Mouse (Mus musculus) embryo, embryonic 10.5 days (tissue): Measurements from ENCODE around the gene Rnaseh2a.

Experiments used
- DNase-seq: peaks from one replicate; pipeline ENCODE4 v3.0.0-alpha.2; 2015; ENCODE audit warnings: low spot score

Gene Rnaseh2a

DNA sequence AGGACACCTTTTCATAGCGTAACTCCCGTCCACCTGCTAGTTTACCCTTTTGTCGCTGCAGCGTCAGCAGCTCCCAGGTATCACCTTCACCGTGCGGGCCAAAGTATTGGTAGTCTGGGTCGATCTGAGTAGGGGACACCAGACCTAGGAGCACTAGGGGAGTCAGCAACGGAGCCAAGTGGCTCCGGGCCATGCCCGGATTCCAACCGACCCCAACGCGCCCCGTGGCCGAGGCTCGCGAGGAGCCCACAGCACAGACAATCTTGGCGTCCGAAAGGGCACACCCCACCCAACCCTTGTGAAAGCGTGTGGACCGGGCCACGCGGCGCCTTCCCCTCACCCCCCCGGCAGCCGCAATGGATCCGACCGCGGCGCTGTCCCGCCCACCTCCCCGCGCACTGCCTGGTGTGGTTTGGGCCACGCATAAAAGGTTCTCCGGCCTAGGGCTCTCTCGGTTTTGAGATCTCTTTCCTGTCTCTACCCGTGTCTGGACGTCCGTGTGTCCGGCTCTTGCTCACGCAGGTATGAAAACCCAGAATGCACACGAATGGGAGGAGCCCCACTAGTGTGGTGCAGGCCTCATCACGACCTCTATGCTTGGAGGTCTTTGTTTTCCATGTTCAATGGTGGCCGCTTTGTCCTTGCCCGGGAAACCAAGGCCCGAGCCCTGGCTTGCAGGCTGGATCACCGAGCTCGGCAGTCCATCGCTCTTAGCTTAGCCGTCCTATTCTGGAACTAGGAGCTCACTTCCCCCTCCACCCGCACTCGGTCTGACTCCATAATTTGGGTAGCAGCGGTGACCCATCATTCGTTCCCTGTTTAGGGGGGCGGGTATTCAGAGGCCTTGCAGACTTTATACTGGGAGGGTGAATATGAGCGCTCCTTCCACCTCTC, at the start of gene Rnaseh2a, which contains the start of the genes Gm49661 and Prdx2:
TSS of gene Rnaseh2a (minus strand) at position 527 of the 894 bp plus-strand sequence.
TSS of gene Gm49661 (minus strand) at position 193 of the 894 bp plus-strand sequence.
TSS of gene Prdx2 (plus strand) at position 347 of the 894 bp plus-strand sequence.
- DNase-seq, result peak; percentile 85

DNA sequence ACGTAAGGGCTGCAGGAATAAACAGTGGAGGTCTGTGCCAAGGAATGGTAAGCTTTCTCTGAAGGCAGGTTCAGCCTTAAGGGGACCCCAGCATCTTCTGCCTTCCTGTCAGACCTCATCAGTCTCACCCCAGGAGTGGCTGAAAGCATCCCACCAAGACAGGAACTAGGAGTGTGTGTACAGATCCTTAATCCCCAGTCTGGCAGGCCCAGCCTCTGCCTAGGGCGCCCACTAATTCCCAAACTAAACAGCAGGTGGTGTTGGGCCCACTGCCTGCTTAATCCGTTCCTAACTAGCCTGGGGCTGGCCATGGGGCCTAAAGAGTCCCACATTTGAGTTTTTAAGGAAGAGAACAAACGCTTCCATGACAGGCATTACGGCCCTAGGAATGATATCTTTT, 47.6 kb upstream of the Rnaseh2a start:
- no peak for DNase-seq

DNA sequence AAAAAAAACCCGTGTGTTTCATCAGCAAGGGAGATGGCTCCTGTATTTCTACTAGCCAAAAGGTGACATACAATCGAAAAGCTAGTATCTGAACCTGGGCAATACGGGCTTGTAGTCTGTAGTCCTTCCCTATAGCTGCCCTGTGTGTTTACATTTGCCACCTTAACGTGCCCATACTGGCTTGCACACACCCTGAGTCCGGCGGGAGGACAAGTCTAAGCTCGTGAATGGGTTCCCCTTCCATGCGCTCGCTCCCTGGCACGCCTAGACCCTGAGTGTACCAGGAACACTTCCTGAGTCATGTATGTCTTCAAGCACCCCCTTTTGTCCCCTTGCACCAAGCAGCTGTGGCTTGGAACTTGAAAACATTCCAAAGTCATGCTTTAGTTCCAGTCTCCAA, 47.2 kb upstream of the Rnaseh2a start:
- no peak for DNase-seq

GRCm38 (mm10) chr8:85014431-85014830, 44.9 kb upstream of the Rnaseh2a start, which contains the start of gene Best2:
TSS of gene Best2 (minus strand) at chr8:85014531.
- DNase-seq, result no peak

DNA sequence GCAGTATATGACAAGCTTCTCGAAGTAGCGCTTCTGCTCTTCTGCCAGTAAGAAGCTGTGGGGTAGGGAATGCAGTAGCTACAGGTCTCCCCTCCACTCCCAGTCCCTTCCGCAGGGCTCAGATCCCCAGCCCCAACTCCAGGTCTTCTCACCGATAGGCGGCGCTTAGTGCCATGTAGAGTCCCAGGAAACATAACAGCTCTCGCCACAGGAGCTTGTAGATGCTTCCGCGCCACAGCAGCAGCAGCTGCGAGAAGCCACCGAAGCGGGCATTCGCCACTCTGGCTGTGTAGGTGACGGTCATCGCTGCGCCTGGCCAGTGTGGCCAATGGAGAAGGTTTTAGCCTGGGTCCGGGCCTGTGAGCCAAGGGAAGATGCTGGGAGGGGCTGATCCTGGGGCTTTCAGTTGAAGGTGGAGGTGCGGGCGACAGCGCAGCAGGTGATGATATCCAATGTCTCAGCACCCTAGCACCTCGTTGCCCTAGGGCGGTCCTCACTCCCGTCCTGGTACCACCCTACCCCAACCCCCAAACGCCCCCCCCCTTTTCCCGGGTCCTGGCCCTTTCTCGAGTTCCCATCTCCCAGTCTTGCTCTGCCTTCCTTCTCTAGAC, 43.8 kb upstream of the Rnaseh2a start:
- peak; percentile 89 for DNase-seq

GRCm38 (mm10) chr8:85011242-85011641, 41.7 kb upstream of the Rnaseh2a start:
- DNase-seq, result no peak

- peak; percentile 39 for DNase-seq
Observed at GRCm38 (mm10) chr8:85007686-85008085, 38.1 kb upstream of the Rnaseh2a start.

DNA sequence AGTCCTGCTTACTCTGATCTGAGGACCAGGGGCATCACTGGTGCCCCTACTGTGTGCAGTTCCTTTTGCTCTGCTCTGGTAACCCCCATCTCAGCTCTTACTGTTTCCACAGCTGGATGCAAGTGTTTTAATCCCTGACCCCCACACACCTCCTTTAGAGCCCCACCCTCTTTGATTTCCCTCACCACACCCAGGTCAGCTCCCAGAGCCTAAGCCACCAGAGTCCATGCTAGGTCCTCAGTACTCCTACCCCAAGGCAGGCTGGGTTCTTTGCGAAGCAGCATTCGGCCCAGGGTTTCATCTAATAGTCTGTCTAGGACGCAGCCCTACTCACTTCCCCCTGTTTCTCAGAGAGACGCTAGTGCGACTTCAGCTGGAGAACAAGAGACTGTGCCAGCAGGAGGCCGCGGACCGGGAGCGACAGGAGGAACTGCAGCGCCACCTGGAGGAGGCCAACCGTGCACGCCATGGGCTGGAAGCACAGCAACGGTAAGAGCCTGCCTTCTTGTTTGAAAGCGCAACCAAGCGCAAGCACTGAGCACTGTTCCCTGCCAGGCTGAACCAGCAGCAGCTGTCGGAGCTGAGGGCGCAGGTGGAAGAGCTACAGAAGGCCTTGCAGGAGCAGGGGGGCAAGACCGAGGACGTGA, 28.2 kb upstream of the Rnaseh2a start:
- DNase-seq, result peak; percentile 94

DNA sequence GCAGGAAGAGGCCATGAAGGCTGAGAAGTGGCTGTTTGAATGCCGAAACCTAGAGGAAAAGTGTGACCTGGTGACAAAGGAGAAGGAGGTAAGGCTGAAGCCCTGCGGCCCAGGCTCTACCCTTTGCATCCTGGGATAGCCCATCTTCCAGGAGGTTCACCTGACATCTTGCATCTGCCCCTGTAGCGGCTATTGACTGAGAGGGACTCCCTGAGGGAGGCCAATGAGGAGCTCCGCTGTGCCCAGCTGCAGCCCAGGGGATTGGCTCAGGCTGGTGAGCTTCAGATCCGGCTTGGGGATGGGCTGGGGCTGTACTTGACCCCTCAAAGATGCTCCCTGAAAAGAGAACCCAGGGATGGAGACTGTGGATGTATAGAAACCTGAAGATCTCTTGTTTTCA, 27.4 kb upstream of the Rnaseh2a start:
- DNase-seq, result no peak

GRCm38 (mm10) chr8:84995680-84996079, 26.1 kb upstream of the Rnaseh2a start:
- DNase-seq, result no peak

DNA sequence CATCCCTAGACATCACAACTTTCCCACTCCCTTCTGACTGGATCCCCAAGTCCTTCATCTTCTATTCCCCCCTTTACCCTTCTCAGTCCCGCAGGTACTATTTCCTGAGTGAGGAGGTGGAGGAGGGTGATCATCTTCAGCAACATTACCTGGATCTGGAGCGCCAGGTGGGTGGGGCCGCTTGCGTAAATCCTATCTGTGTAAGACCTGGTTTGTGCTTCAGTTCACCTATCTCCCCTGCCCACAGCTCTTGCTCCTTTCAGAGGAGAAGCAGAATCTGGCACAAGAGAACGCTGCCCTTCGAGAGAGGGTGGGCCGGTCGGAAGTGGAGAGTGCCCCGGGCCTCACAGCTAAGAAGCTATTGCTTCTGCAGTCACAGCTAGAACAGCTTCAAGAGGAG, 24.8 kb upstream of the Rnaseh2a start:
- no peak for DNase-seq

DNA sequence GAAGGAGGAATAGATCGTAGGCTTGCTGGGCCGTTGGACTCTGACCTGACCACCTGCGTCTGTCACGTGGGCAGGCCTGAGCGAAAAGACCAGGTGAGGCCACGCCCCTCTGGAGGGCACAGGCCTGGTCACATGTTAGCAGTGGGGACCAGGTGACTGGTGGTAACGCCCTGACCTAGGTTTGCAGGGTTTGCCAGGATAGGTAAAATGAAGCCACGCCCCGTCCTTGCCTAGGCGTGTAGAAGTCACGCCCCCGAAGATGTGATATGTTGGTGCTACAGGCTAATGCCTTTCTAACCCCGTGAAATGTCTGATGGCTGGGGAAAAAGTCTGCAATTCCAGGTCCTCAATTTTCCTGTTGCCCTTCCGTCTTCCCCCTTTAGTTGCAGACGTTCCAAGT, 21.3 kb upstream of the Rnaseh2a start:
- peak; percentile 62 for DNase-seq

DNA sequence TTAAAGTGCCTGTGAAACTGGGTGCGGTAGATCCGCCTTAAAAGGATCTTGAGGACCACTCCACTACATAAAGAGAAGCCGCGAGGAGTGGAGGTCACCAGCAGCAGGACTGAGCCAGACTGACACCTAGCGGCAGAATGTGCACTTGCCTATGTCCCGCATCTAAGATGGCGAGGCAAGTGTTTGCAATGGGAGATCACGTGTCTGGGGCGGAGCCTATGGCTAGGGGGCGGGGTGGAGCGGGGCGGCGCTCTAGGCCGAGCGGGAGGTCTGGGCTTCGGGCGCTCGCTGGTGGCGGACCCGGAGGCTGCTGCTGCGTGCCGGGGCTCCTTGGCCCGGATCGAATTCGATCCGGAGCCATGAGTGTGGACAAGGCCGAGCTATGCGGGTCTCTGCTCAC, 20.8 kb upstream of the Rnaseh2a start, which contains the start of gene Hook2:
TSS of gene Hook2 (plus strand) at position 255 of the 400 bp plus-strand sequence.
- DNase-seq, result peak; percentile 99

- peak; percentile 95 for DNase-seq
Observed at GRCm38 (mm10) chr8:84989810-84990209, 20.2 kb upstream of the Rnaseh2a start.

GRCm38 (mm10) chr8:84989311-84989731, 19.8 kb upstream of the Rnaseh2a start:
- peak; percentile 44 for DNase-seq

- DNase-seq, result no peak
Observed at GRCm38 (mm10) chr8:84987903-84988302, 18.3 kb upstream of the Rnaseh2a start.

DNA sequence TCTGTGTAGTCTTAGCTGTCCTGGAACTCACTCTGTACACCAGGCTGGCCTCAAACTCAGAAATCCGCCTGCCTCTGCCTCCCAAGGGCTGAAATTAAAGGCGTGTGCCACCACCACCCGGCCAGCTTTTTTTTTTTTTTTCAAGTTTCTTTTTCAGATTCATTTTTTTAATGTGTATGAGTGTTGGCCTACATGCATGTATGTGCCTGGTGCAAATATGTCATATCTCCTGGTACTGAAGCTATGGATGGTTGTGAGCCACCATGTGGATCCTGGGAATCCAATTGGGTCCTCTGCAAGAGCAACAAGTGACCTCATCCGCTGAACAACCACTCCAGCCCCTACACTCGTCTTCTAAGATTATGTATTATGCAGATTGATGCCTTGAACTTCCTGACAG, 17.8 kb upstream of the Rnaseh2a start:
- no peak for DNase-seq

GRCm38 (mm10) chr8:84986379-84986945, 16.9 kb upstream of the Rnaseh2a start:
- no peak for DNase-seq

DNA sequence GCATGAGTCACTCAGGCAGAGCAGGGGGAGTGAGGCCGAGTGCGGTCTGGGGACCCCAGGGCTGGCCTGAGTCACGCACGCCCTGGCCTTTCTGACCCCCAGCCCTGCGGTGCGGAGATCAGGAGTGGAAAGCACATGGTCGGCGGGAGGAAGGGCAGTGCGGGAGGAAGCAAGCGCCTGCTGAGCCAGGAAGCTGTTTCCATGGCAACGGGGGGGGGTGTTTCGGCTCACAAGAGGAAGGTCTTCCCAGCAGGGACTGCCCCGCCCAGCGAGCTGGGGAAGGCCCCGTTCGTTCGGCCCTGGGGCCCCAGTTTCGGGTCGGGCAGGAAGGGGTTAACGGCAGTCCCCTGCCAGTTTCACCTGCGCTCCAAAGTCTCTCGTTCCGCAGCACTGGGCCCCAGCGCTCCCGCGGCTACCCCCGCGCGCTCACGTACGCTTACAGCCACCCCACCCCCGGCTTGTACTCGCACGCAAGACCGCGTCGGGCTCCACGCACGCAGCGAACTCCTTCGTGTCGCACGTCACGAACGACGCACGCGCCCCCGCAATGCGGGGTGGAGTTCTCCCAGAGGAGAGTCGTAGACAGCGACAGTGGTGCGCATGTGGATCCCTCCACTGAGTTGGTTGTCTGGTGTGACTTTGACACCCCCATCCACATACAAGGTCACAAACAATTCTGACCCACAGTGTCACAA, 16.3 kb upstream of the Rnaseh2a start:
- peak; percentile 89 for DNase-seq

- DNase-seq, result peak; percentile 57
Observed at GRCm38 (mm10) chr8:84985049-84985683, 15.6 kb upstream of the Rnaseh2a start.
